Mouse (Mus musculus): ENCODE data around the gene Gm20777. TPM values are rescaled to one million over a fixed set of nuclear protein-coding genes. Genes with fewer than 3 reads are reported as not detected.
"Not testable (repeated sequence)": the region's sequence is repeated elsewhere in the genome, so short reads cannot be mapped to it uniquely, and the experiment has no call there.

The Gm20777 gene
- not detected in 2 replicates for polyA plus RNA-seq (2015; fragmentation: Nextera tagmentation; extraction: Ambion mirVana)

GRCm38 (mm10) chrY:10752350-10752749 is at the start of gene Gm20777:
TSS of gene Gm20777 (minus strand) at chrY:10752450.
- not testable (repeated sequence) for H3K9me3 ChIP-seq; H3K4me3 ChIP-seq; H3K4me1 ChIP-seq (replicated peaks); H3K27ac ChIP-seq (replicated peaks); ATAC-seq (ENCODE audit: low read depth); H3K27me3 ChIP-seq; H3K9ac ChIP-seq; H3K4me2 ChIP-seq; H3K36me3 ChIP-seq

- H3K4me2 ChIP-seq; H3K9me3 ChIP-seq; ATAC-seq (ENCODE audit: low read depth); H3K27me3 ChIP-seq; H3K27ac ChIP-seq (replicated peaks); H3K9ac ChIP-seq; H3K36me3 ChIP-seq; H3K4me1 ChIP-seq (replicated peaks); H3K4me3 ChIP-seq: not testable (repeated sequence)
- WGBS: 50% methylated on average over 1 of the region's 5 CpGs
Observed at GRCm38 (mm10) chrY:10709551-10709950, 42.7 kb downstream of the Gm20777 start.

- not testable (repeated sequence) for H3K4me1 ChIP-seq (replicated peaks); H3K4me3 ChIP-seq; H3K9ac ChIP-seq; H3K36me3 ChIP-seq; H3K9me3 ChIP-seq; H3K27ac ChIP-seq (replicated peaks); H3K4me2 ChIP-seq; H3K27me3 ChIP-seq; ATAC-seq (ENCODE audit: low read depth)
- WGBS: 92% methylated on average over 27 of the region's 30 CpGs
Observed at GRCm38 (mm10) chrY:10708761-10709160, 43.5 kb downstream of the Gm20777 start.

- not testable (repeated sequence) for H3K9ac ChIP-seq; H3K27me3 ChIP-seq; ATAC-seq (ENCODE audit: low read depth); H3K9me3 ChIP-seq; H3K4me2 ChIP-seq; H3K27ac ChIP-seq (replicated peaks); H3K4me1 ChIP-seq (replicated peaks); H3K36me3 ChIP-seq; H3K4me3 ChIP-seq
- WGBS: 89% methylated on average over 13 of the region's 16 CpGs
Observed at GRCm38 (mm10) chrY:10708226-10708625, 44.0 kb downstream of the Gm20777 start.

- 91% methylated on average over 7 of the region's 7 CpGs for WGBS
- H3K4me2 ChIP-seq; ATAC-seq (ENCODE audit: low read depth); H3K27ac ChIP-seq (replicated peaks); H3K27me3 ChIP-seq; H3K36me3 ChIP-seq; H3K4me3 ChIP-seq; H3K9me3 ChIP-seq; H3K4me1 ChIP-seq (replicated peaks); H3K9ac ChIP-seq: not testable (repeated sequence)
Observed at GRCm38 (mm10) chrY:10706686-10707085, 45.6 kb downstream of the Gm20777 start.

Other genes with a start within 250 kb of the Gm20777 start
- gene Gm20737, start 216.4 kb downstream of the Gm20777 start, polyA plus RNA-seq (2015; fragmentation: Nextera tagmentation; extraction: Ambion mirVana): not detected in 2 replicates
- gene Gm21775, start 199.0 kb downstream of the Gm20777 start, polyA plus RNA-seq (2015; fragmentation: Nextera tagmentation; extraction: Ambion mirVana): not detected in 2 replicates
- gene Gm21900, start 136.1 kb downstream of the Gm20777 start, polyA plus RNA-seq (2015; fragmentation: Nextera tagmentation; extraction: Ambion mirVana): not detected in 2 replicates

Data from neural tube, embryonic 13.5 days (tissue).